Mouse (Mus musculus): ENCODE measurements at regions not wholly inside any gene's neighbourhood (a gene's known extent, or its start where the extent isn't known, plus 50 kb on each side); places are given as distances from the start of the nearest gene placed in this dataset.

- TF ChIP-seq CTCF (IDR thresholded peaks at IDR 0.05; ENCODE audit: control insufficient read depth, insufficient read depth, insufficient read length) (no peak), MYOG (IDR thresholded peaks at IDR 0.05; ENCODE audit: control insufficient read depth, extremely low read depth, insufficient read length) (no peak), USF1 (IDR thresholded peaks at IDR 0.05; ENCODE audit: low read depth) (no peak), MAX (IDR thresholded peaks at IDR 0.05) (no peak), CEBPB (IDR thresholded peaks at IDR 0.05; ENCODE audit: low read depth) (no peak), MYOD1 (IDR thresholded peaks at IDR 0.05; ENCODE audit: control insufficient read depth, insufficient read length, low read depth) (no peak)
Observed at GRCm38 (mm10) chr6:101937467-101938392, 560.0 kb upstream of the Pdzrn3 start.
